Mouse (Mus musculus) hindbrain, postnatal 0 days (tissue): Measurements from ENCODE around the gene Cxcr4. TPM values are rescaled to one million over a fixed set of nuclear protein-coding genes. Genes with fewer than 3 reads are reported as not detected.

Experiments used
- ATAC-seq: fragments of 200-750 bp; cut with Nextera tagmentation; 2 replicates; pipeline ENCODE4 v1.8.0; 2017; ENCODE audit warnings: mild to moderate bottlenecking, moderate TSS enrichment, moderate library complexity
- DNase-seq: peaks from one replicate; pipeline ENCODE4 v3.0.0-alpha.2; 2015; ENCODE audit warnings: low spot score
- H3K27ac ChIP-seq: fragments of 300-500 bp; sonication (generic); 2 replicates; pipeline ENCODE4 v1.5.1; 2014; ENCODE audit warnings: mild to moderate bottlenecking
- H3K27me3 ChIP-seq: fragments of 300-500 bp; sonication (generic); 2 replicates; pipeline ENCODE4 v1.6.1; 2014; ENCODE audit warnings: low read length, mixed read lengths; ENCODE audit not compliant: insufficient read depth
- H3K36me3 ChIP-seq: fragments of 300-500 bp; sonication (generic); 2 replicates; pipeline ENCODE4 v1.6.1; 2014; ENCODE audit warnings: low read length, mixed read lengths; ENCODE audit not compliant: insufficient read depth
- H3K4me1 ChIP-seq: fragments of 300-500 bp; sonication (generic); 2 replicates; pipeline ENCODE4 v1.6.1; 2014; ENCODE audit warnings: antibody characterized with exemption, low read length, mixed read lengths; ENCODE audit not compliant: insufficient read depth
- H3K4me2 ChIP-seq: fragments of 300-500 bp; sonication (generic); 2 replicates; pipeline ENCODE4 v1.6.1; 2014; ENCODE audit warnings: low read depth, mild to moderate bottlenecking, low read length, moderate library complexity, mixed read lengths
- H3K4me3 ChIP-seq: fragments of 300-500 bp; sonication (generic); 2 replicates; pipeline ENCODE4 v1.5.1; 2014; ENCODE audit warnings: low read length
- H3K9ac ChIP-seq: fragments of 300-500 bp; sonication (generic); replicated peaks from 2 replicates; pipeline ENCODE4 v1.6.1; 2014; ENCODE audit warnings: mild to moderate bottlenecking, low read length, moderate library complexity, mixed read lengths
- H3K9me3 ChIP-seq: fragments of 300-500 bp; sonication (generic); 2 replicates; pipeline ENCODE4 v1.6.1; 2016; ENCODE audit warnings: low read length, mixed read lengths
- CTCF ChIP-seq: IDR thresholded peaks from 2 replicates; pipeline ENCODE4 v1.5.1; 2016; ENCODE audit warnings: antibody characterized with exemption, control low read depth, low read depth
- WGBS: fragments of 180-500 bp; shearing (Covaris S2); extraction: QIAGEN DNeasy Blood & Tissue Kit; methylation state at CpG from one replicate; pipeline ENCODE4 v1.1.7; 2014; 5-methylcytosine and 5-hydroxymethylcytosine counted together
- polyA plus RNA-seq: library from polyadenylated mRNA; unstranded; fragments of >200 nt; fragmentation: Nextera tagmentation; extraction: Ambion mirVana; gene quantifications from 2 replicates; pipeline ENCODE4 v1.2.1, GENCODE M21; 2015
- total RNA-seq: library from RNA; depleted of rRNA; stranded (reverse); fragments of >200 nt; gene quantifications from 2 replicates; pipeline ENCODE4 v1.2.3, GENCODE M21; 2014; rRNA removed

The Cxcr4 gene
- total and polyA plus RNA-seq, 2 experiments from 2014 or later, result 5.1 to 76.1 TPM

DNA sequence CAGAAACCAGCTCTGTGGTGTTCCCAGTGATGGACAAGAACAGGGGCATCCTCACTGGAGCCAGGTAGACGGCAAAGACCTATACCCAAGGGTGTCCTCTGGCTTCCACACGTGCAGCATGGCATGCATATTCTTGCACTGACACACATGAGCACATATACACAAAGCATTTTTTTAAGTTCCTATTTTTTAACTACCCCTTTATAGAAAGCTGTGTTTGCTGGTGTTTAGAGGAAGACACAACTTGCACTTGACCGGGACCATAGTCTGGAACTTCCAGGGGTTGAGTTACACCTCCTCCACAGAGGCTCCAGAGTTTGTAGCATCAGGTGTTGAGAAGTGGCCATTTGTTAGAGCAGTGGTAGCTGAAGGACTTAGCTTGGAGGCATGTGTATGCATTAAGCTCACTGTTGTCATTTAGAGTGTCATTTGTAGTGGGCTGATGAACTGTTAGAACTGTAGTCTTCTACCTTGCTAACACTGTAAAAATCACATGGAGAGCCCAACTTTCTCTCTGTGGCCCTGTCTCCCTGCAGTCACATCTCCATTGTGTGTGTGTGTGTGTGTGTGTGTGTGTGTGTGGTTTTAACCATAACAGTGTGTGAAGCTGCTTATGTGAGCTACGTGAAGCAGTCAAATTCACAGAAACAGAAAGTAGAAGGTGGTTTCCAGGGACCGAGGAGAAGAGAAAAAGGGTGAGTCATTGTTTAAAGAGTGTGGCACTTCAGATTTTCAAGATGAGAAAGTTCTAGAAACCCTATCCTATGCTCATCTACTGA is 43.7 kb downstream of the Cxcr4 start:
- ATAC-seq (no peak), DNase-seq (no peak)
- H3K9ac ChIP-seq, result no peak overlapping the region
- H3K4me3 ChIP-seq, result no peak overlapping the region
- H3K4me2 ChIP-seq, result no peak overlapping the region
- no peaks in the 10 kb centered on the region for H3K4me1 ChIP-seq
- no peaks in the 10 kb centered on the region; the same call in 1 of the 2 replicates for H3K27me3 ChIP-seq
- H3K9me3 ChIP-seq, result no peaks in the 10 kb centered on the region
- no peak for TF ChIP-seq CTCF
- no peak overlapping the region for H3K27ac ChIP-seq
- 84% methylated on average over 5 of the region's 5 CpGs for WGBS
- H3K36me3 ChIP-seq, result no peaks in the 10 kb centered on the region

DNA sequence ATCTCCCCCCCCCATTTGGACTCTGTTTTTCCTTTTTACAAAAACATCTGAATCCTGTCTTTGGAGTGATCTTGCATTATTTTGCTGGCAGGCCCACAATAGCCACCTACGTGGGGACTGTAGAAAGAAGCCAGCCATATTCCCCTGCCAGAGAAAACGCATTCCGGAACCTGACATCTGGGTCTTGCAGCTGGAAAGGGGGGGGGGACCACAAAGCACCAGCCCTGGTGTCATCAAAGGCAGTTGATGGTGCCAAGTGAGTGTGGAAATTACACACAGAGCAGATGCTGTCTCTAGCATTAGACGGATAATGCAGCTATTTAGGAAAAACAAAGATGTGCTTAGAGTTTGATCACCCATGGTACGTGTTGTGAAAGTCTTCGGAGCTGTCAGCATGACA is 46.4 kb downstream of the Cxcr4 start:
- DNase-seq, result peak; percentile 43
- 64% methylated on average over 6 of the region's 6 CpGs for WGBS
- H3K4me3 ChIP-seq, result no peak overlapping the region
- H3K36me3 ChIP-seq, result no peaks in the 10 kb centered on the region
- no peak for ATAC-seq
- no peak overlapping the region for H3K4me2 ChIP-seq
- H3K9me3 ChIP-seq, result no peaks in the 10 kb centered on the region
- TF ChIP-seq CTCF, result no peak
- no peaks in the 10 kb centered on the region for H3K27me3 ChIP-seq
- no peak overlapping the region for H3K9ac ChIP-seq
- no peak overlapping the region for H3K27ac ChIP-seq
- no peaks in the 10 kb centered on the region for H3K4me1 ChIP-seq

DNA sequence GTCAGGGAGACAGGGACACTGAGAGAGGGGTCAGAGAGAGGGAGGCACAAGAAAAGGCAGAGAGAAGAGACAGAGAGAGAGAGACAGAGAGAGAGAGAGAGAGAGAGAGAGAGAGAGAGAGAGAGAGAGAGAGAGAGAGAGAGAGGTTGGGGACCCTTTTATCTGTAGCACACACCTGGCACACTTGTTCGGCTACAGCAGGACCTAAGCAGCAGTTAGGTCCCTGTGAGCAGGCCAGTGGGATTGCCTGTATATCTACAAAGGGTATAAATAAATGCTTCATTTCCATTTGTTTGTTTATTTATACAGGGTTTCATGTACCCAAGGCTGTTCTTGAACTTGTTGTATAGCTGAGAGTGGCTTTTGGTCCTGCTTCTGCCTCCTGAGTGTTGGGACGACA is 49.0 kb downstream of the Cxcr4 start:
- 90% methylated on average over 2 of the region's 2 CpGs for WGBS
- no peak for TF ChIP-seq CTCF
- H3K27ac ChIP-seq, result no peak overlapping the region
- H3K27me3 ChIP-seq, result no peaks in the 10 kb centered on the region
- no peak overlapping the region for H3K9ac ChIP-seq
- DNase-seq (no peak), ATAC-seq (no peak)
- no peaks in the 10 kb centered on the region for H3K36me3 ChIP-seq
- H3K9me3 ChIP-seq, result no peaks in the 10 kb centered on the region
- no peak overlapping the region for H3K4me3 ChIP-seq
- H3K4me1 ChIP-seq, result no peaks in the 10 kb centered on the region
- H3K4me2 ChIP-seq, result no peak overlapping the region

DNA sequence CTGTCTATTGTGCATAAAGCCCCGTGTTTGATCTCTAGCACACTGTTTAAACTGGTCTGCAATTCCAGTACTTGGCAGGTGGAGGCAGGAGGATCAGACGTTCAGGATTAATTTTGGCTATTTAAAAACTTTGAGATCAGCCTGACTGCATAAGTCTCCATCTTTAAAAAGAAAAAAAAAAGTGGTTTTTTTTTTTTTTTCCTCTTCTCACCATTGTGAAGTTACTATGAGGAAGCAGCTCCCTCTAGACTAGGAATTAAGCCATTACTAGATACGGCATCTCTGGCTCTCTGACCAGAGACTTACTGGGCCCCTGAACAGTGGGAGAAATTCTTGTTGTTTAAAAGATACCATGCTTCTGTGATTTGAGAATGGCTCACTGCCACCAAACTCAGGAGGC is 49.5 kb downstream of the Cxcr4 start:
- Histone ChIP-seq H3K9ac (no peak overlapping the region), H3K27ac (no peak overlapping the region), H3K4me2 (no peak overlapping the region), H3K27me3 (no peaks in the 10 kb centered on the region), H3K36me3 (no peaks in the 10 kb centered on the region), H3K4me1 (no peaks in the 10 kb centered on the region), H3K4me3 (no peak overlapping the region), H3K9me3 (no peaks in the 10 kb centered on the region)
- TF ChIP-seq CTCF, result no peak
- WGBS, result 58% methylated on average over 3 of the region's 3 CpGs
- ATAC-seq, result no peak
- DNase-seq, result no peak

DNA sequence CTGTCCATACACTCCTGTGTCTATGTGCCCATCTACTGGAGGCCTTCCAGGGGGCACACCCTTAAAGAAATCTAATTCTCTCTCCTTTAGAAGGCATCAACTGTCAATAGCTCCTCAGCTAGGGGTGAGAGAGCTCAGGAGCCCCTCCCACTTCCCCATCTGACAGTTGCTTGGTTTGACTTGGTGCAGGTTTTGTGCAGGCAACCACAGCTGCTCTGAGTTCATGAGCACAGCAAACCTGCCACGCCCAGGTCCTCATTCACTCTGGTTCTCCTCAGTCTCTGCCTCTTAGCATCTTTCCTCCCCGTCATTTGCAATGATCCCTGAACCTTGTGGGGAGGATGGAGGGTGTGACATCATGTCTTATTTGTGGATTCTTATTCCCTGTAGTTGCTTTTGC is 51.9 kb downstream of the Cxcr4 start:
- H3K36me3 ChIP-seq, result no peaks in the 10 kb centered on the region
- H3K9me3 ChIP-seq, result no peaks in the 10 kb centered on the region
- no peaks in the 10 kb centered on the region for H3K27me3 ChIP-seq
- DNase-seq (no peak), ATAC-seq (no peak)
- H3K9ac ChIP-seq, result no peak overlapping the region
- no peaks in the 10 kb centered on the region for H3K4me1 ChIP-seq
- H3K4me2 ChIP-seq, result no peak overlapping the region
- WGBS, result 80% methylated on average over 2 of the region's 2 CpGs
- no peak overlapping the region for H3K4me3 ChIP-seq
- H3K27ac ChIP-seq, result no peak overlapping the region
- TF ChIP-seq CTCF, result no peak

DNA sequence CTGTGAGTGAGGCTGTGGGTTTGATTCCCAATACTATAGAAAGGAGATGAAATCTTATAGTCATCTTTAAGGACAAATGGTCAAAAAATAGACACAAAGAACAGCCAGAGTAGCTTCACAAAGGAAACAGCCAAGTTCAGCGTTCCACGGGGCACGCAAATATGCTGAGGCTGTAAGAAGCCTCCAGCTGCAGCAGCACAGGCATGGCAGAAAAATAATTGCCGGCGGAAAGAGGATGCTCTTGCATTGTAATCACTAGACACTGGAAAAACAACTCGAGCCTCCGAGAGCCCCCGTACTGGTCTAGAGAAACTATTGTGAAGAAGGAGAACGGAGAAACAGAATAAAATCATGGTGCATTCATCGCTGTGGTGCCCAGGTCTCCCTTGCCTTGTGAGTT is 52.5 kb downstream of the Cxcr4 start:
- H3K27me3 ChIP-seq, result no peaks in the 10 kb centered on the region
- H3K4me1 ChIP-seq, result no peaks in the 10 kb centered on the region
- H3K27ac ChIP-seq, result no peak overlapping the region
- H3K9ac ChIP-seq, result no peak overlapping the region
- H3K9me3 ChIP-seq, result no peaks in the 10 kb centered on the region
- ATAC-seq (no peak), DNase-seq (peak; percentile 25)
- TF ChIP-seq CTCF, result no peak
- 33% methylated on average over 10 of the region's 10 CpGs for WGBS
- no peak overlapping the region for H3K4me3 ChIP-seq
- H3K4me2 ChIP-seq, result no peak overlapping the region
- no peaks in the 10 kb centered on the region for H3K36me3 ChIP-seq

Other genes with a start within 250 kb of the Cxcr4 start
- gene Mcm6, start 232.6 kb downstream of the Cxcr4 start, total RNA-seq, result 59.0 and 77.3 TPM in 2 replicates
- 58.6 and 59.1 TPM in 2 replicates for gene Mcm6, start 232.6 kb downstream of the Cxcr4 start, polyA plus RNA-seq
- gene Dars, start 174.9 kb downstream of the Cxcr4 start, total RNA-seq, result 53.8 and 64.0 TPM in 2 replicates
- 130 and 139 TPM in 2 replicates for gene Dars, start 174.9 kb downstream of the Cxcr4 start, polyA plus RNA-seq